Mouse (Mus musculus) duodenum, adult 2 months (tissue): ENCODE results near the gene Secisbp2. TPM values are rescaled to one million over a fixed set of nuclear protein-coding genes. Genes with fewer than 3 reads are reported as not detected.

Source experiments
- polyA plus RNA-seq: library from polyadenylated mRNA; depleted of rRNA; stranded (reverse); fragments of >200 nt; gene quantifications from 2 replicates; pipeline ENCODE4 v1.2.3, GENCODE M21; 2012; ENCODE audit warnings: low replicate concordance; rRNA removed

The Secisbp2 gene
- 9.6 and 13.4 TPM in 2 replicates for polyA plus RNA-seq

GRCm38 (mm10) chr13:51651408-51652064, at the start of gene Secisbp2:
Gene Secisbp2, plus strand, starts transcription at chr13:51651697.

GRCm38 (mm10) chr13:51644829-51645789, 6.4 kb upstream of the Secisbp2 start, which contains the start of gene Cks2:
Gene Cks2, plus strand, starts transcription at chr13:51645232.

Other genes starting within 250 kb of the Secisbp2 start
- 2.0 and 2.3 TPM in 2 replicates for gene S1pr3, start 243.1 kb upstream of the Secisbp2 start, polyA plus RNA-seq
- gene Shc3, start 82.3 kb upstream of the Secisbp2 start, polyA plus RNA-seq, result 0.08 and 0.41 TPM in 2 replicates
- 8.5 and 22.8 TPM in 2 replicates for gene Cks2, start 6.5 kb upstream of the Secisbp2 start, polyA plus RNA-seq
- gene Sema4d, start 142.1 kb downstream of the Secisbp2 start, polyA plus RNA-seq, result 11.5 and 12.0 TPM in 2 replicates
- 13.6 and 45.7 TPM in 2 replicates for gene Gadd45g, start 195.0 kb downstream of the Secisbp2 start, polyA plus RNA-seq